Mouse (Mus musculus): ENCODE data around the gene Wdfy3.

- TF ChIP-seq CTCF (IDR thresholded peaks at IDR 0.05; ENCODE audit: low read depth), result no peak
- TF ChIP-seq EP300 (optimal IDR thresholded peaks at IDR 0.05), result no peak
Observed at GRCm38 (mm10) chr5:101858891-101859436, 210.8 kb downstream of the Wdfy3 start.

All from stomach, postnatal 0 days (tissue).